Mouse (Mus musculus): ENCODE measurements around the gene Myoc. TPM values are rescaled to one million over a fixed set of nuclear protein-coding genes. Genes with fewer than 3 reads are reported as not detected.
A peak's percentile ranks its signal among the peaks of the same experiment; 100 is the strongest.
"Not testable (repeated sequence)": the region's sequence is repeated elsewhere in the genome, so short reads cannot be mapped to it uniquely, and the experiment has no call there.

Myoc gene
- total RNA-seq (2022) = 1 to 10 TPM; 2.1 to 4.7 (median 3.3) TPM

GRCm38 (mm10) chr1:162639051-162639750 lies at the start of gene Myoc:
TSS of gene Myoc (plus strand) at chr1:162639155.
- no peak for DNase-seq

GRCm38 (mm10) chr1:162589443-162589842 lies 49.5 kb upstream of the Myoc start:
- DNase-seq = no peak

- no peak for DNase-seq
These were observed 48.4 kb upstream of the Myoc start for GRCm38 (mm10) chr1:162590415-162590997.

GRCm38 (mm10) chr1:162597379-162598102 lies 41.4 kb upstream of the Myoc start:
- no peak for DNase-seq

GRCm38 (mm10) chr1:162599617-162600016 lies 39.3 kb upstream of the Myoc start:
- no peak for DNase-seq

GRCm38 (mm10) chr1:162601288-162601687 lies 37.7 kb upstream of the Myoc start:
- DNase-seq = no peak

- DNase-seq = no peak
These were observed 30.8 kb upstream of the Myoc start for GRCm38 (mm10) chr1:162608127-162608526.

- DNase-seq = no peak
These were observed 29.2 kb upstream of the Myoc start for GRCm38 (mm10) chr1:162609633-162610250.

- DNase-seq = no peak
These were observed 27.8 kb upstream of the Myoc start for GRCm38 (mm10) chr1:162611191-162611590.

GRCm38 (mm10) chr1:162615511-162615910 lies 23.4 kb upstream of the Myoc start:
- no peak for DNase-seq

GRCm38 (mm10) chr1:162620487-162620886 lies 18.5 kb upstream of the Myoc start:
- DNase-seq = no peak

GRCm38 (mm10) chr1:162623895-162624294 lies 15.1 kb upstream of the Myoc start:
- DNase-seq = no peak

GRCm38 (mm10) chr1:162625229-162625628 lies 13.7 kb upstream of the Myoc start:
- DNase-seq = no peak

GRCm38 (mm10) chr1:162627821-162628220 lies 11.1 kb upstream of the Myoc start:
- DNase-seq = not testable (repeated sequence)

GRCm38 (mm10) chr1:162628326-162628725 lies 10.6 kb upstream of the Myoc start:
- not testable (repeated sequence) for DNase-seq

- not testable (repeated sequence) for DNase-seq
These were observed 3.5 kb upstream of the Myoc start for GRCm38 (mm10) chr1:162635291-162635931.

GRCm38 (mm10) chr1:162636516-162636915 lies 2.4 kb upstream of the Myoc start:
- no peak for DNase-seq

GRCm38 (mm10) chr1:162638535-162638934 lies 420 bp upstream of the Myoc start:
- no peak for DNase-seq

- DNase-seq = no peak
These were observed 906 bp downstream of the Myoc start for GRCm38 (mm10) chr1:162639861-162640260.

GRCm38 (mm10) chr1:162642591-162642990 lies 3.6 kb downstream of the Myoc start:
- no peak for DNase-seq

- peak; percentile 37 for DNase-seq
These were observed 4.8 kb downstream of the Myoc start for GRCm38 (mm10) chr1:162643752-162644151.

- no peak for DNase-seq
These were observed 7.2 kb downstream of the Myoc start for GRCm38 (mm10) chr1:162646083-162646686.
